Mouse (Mus musculus) embryo, embryonic 11.5 days (tissue): ENCODE measurements around the gene Fnbp1l.

Source experiments
- DNase-seq: peaks from one replicate; pipeline ENCODE4 v3.0.0-alpha.2; 2012; ENCODE audit warnings: low read depth, low spot score

Fnbp1l gene

DNA sequence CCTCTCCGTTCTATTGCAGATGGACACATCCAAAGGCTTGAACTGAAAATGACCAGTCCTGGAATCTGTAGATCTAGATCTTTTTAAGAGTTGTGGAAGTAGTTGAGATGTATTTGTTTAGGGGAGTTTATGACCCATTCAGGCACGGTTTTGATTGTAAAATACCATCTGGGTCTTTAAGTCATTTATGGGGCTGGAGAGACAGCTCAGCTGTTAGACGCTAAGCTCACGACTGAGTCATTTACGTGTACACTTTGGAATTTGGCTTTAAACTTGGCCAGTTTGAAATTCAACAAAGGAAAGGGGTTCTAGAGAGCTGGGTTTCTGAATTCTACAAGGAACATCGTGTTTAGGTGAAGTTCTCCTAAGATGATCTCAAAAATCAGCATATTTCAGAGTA is 124.8 kb downstream of the Fnbp1l start:
- DNase-seq: no peak

- no peak for DNase-seq
Measured at GRCm38 (mm10) chr3:122492872-122493615, 126.5 kb downstream of the Fnbp1l start.

DNA sequence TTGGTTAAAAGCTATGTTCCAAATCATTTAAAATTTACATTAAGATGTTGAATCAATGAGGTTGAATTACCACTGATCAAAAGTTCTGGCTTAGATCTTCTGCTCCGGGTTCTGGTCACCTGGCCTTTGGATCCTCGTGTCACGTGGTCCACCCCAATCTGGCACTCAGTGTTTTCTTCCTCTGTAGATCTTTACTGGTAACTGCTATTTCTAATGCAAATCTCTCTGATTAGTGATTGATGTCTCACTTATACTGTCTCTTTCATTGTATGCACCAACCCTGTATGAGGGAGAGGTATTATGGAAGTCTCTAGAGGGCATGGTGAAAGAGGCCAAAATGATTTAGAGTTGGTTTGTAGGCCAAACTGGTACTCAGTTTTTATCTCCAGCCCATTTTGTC is 127.5 kb downstream of the Fnbp1l start:
- no peak for DNase-seq

GRCm38 (mm10) chr3:122490574-122490973 is 128.9 kb downstream of the Fnbp1l start:
- DNase-seq: no peak
